Mouse (Mus musculus) liver, embryonic 12.5 days (tissue): ENCODE data around the gene Nmnat2. TPM values are rescaled to one million over a fixed set of nuclear protein-coding genes. Genes with fewer than 3 reads are reported as not detected.

Source experiments
- polyA plus RNA-seq: library from polyadenylated mRNA; unstranded; fragments of >200 nt; fragmentation: Nextera tagmentation; extraction: Ambion mirVana; gene quantifications from 2 replicates; pipeline ENCODE4 v1.2.1, GENCODE M21; 2016

Nmnat2 gene
- polyA plus RNA-seq, 1 experiment from 2014 or later: not detected

Other genes with a start within 250 kb of the Nmnat2 start
- gene Apobec4, start 204.4 kb upstream of the Nmnat2 start, polyA plus RNA-seq: not detected in 2 replicates
- gene Rgl1, start 188.6 kb upstream of the Nmnat2 start, polyA plus RNA-seq: 12.5 and 15.6 TPM in 2 replicates
- 188 and 197 TPM in 2 replicates for gene Arpc5, start 188.5 kb upstream of the Nmnat2 start, polyA plus RNA-seq
- 9.5 and 11.1 TPM in 2 replicates for gene Ncf2, start 154.8 kb upstream of the Nmnat2 start, polyA plus RNA-seq
- gene Smg7, start 52.3 kb upstream of the Nmnat2 start, polyA plus RNA-seq: 16.7 and 17.4 TPM in 2 replicates
- gene Lamc2, start 231.5 kb downstream of the Nmnat2 start, polyA plus RNA-seq: 0.13 and 0.43 TPM in 2 replicates